Mouse (Mus musculus): ENCODE results near the gene Gcnt1. TPM values are rescaled to one million over a fixed set of nuclear protein-coding genes. Genes with fewer than 3 reads are reported as not detected.

Gene Gcnt1
- 1.1 and 1.4 TPM in 2 replicates for polyA plus RNA-seq (2015; fragmentation: Nextera tagmentation; extraction: Ambion mirVana)

GRCm38 (mm10) chr19:17372701-17373100 is at the start of gene Gcnt1:
Gcnt1 (minus strand) TSS chr19:17372844.
- ATAC-seq: no peak
- no peaks in the 10 kb centered on the region for H3K36me3 ChIP-seq (ENCODE audit: control insufficient read depth, insufficient read depth)
- WGBS: 73% methylated on average over 3 of the region's 3 CpGs
- no peaks in the 10 kb centered on the region for H3K27me3 ChIP-seq (replicated peaks; ENCODE audit: control insufficient read depth, insufficient read depth, low read length)
- H3K27ac ChIP-seq (ENCODE audit: low read depth, low read length): no peak within 1 kb of the TSS
- no peaks in the 10 kb centered on the region for H3K4me1 ChIP-seq (replicated peaks; ENCODE audit: control insufficient read depth, insufficient read depth, low read length)
- H3K4me3 ChIP-seq (ENCODE audit: low read depth, low read length): no peak within 1 kb of the TSS
- no peaks in the 10 kb centered on the region for H3K9me3 ChIP-seq (ENCODE audit: control insufficient read depth)
- H3K4me2 ChIP-seq (replicated peaks; ENCODE audit: low read depth): no peak within 1 kb of the TSS
- no peak within 1 kb of the TSS for H3K9ac ChIP-seq (ENCODE audit: low read depth, low read length)
- no peak for TF ChIP-seq CTCF (IDR thresholded peaks at IDR 0.05; ENCODE audit: low read depth)

DNA sequence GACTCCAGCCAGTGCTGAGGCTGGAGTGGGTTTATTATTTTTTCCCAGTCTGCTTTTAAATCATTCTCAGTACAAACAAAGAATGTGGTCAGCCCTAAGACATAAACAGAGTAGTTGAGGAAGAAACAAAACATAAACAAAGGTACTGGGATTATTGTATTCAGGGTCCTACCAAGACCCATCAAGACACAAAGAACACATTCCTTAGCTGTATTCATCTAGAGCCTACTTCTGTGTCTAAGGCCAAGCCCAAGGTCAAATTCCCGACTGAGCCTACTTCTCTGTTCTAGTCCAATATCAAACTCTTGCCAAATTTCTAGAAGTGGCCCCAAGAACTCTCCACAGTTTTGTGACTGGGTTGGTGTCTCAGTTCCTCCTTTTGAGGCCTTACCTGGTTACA is 45.2 kb upstream of the Gcnt1 start:
- ATAC-seq: no peak
- no peaks in the 10 kb centered on the region for H3K27me3 ChIP-seq (replicated peaks; ENCODE audit: control insufficient read depth, insufficient read depth, low read length)
- H3K9me3 ChIP-seq (ENCODE audit: control insufficient read depth): no peaks in the 10 kb centered on the region
- no peaks in the 10 kb centered on the region; the same call in 1 of the 2 replicates for H3K4me1 ChIP-seq (replicated peaks; ENCODE audit: control insufficient read depth, insufficient read depth, low read length)
- no peak overlapping the region for H3K9ac ChIP-seq (ENCODE audit: low read depth, low read length)
- H3K4me2 ChIP-seq (replicated peaks; ENCODE audit: low read depth): no peak overlapping the region
- no peak overlapping the region for H3K27ac ChIP-seq (ENCODE audit: low read depth, low read length)
- TF ChIP-seq CTCF (IDR thresholded peaks at IDR 0.05; ENCODE audit: low read depth): no peak
- no peaks in the 10 kb centered on the region for H3K36me3 ChIP-seq (ENCODE audit: control insufficient read depth, insufficient read depth)
- 63% methylated on average over 1 of the region's 1 CpGs for WGBS
- no peak overlapping the region for H3K4me3 ChIP-seq (ENCODE audit: low read depth, low read length)

DNA sequence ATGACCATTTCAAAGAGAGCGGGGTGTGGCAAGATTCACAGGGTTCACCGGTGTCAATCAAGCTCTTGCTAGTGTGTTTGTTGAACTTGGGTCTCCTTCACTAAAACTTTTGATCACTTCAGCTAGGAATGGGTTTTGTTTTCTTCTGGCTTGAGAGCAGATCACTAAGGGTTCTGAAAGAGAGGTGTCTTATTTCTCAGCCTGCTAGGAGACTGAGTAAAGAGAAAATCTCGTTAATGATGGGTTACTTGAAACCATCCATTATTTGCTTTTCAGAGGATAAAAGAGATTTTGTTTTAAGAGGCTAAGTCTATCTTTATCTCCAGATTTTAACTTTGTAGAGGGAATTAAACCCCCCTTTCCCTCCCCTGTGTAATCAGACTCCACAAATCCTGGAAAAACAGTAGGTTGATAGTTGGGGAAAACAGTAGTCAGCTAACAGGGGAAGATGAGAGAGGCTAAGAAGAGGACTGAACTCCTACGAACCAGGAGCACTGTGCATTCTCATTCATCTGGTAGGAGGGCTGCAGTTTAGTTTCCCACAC is 40.3 kb upstream of the Gcnt1 start:
- peaks cover 4% of the 10 kb centered on the region; the same call in 1 of the 2 replicates for H3K4me1 ChIP-seq (replicated peaks; ENCODE audit: control insufficient read depth, insufficient read depth, low read length)
- no peak for ATAC-seq
- H3K36me3 ChIP-seq (ENCODE audit: control insufficient read depth, insufficient read depth): no peaks in the 10 kb centered on the region
- H3K27ac ChIP-seq (ENCODE audit: low read depth, low read length): no peak overlapping the region
- 43% methylated on average over 4 of the region's 4 CpGs for WGBS
- no peak for TF ChIP-seq CTCF (IDR thresholded peaks at IDR 0.05; ENCODE audit: low read depth)
- H3K4me2 ChIP-seq (replicated peaks; ENCODE audit: low read depth): no peak overlapping the region
- no peaks in the 10 kb centered on the region for H3K9me3 ChIP-seq (ENCODE audit: control insufficient read depth)
- H3K27me3 ChIP-seq (replicated peaks; ENCODE audit: control insufficient read depth, insufficient read depth, low read length): no peaks in the 10 kb centered on the region
- H3K4me3 ChIP-seq (ENCODE audit: low read depth, low read length): no peak overlapping the region
- H3K9ac ChIP-seq (ENCODE audit: low read depth, low read length): no peak overlapping the region

GRCm38 (mm10) chr19:17410465-17411065 is 37.9 kb upstream of the Gcnt1 start:
- peaks cover 4% of the 10 kb centered on the region; the same call in 1 of the 2 replicates for H3K4me1 ChIP-seq (replicated peaks; ENCODE audit: control insufficient read depth, insufficient read depth, low read length)
- no peak overlapping the region for H3K4me2 ChIP-seq (replicated peaks; ENCODE audit: low read depth)
- no peaks in the 10 kb centered on the region for H3K9me3 ChIP-seq (ENCODE audit: control insufficient read depth)
- H3K27ac ChIP-seq (ENCODE audit: low read depth, low read length): peak overlapping the region; percentile 81
- no peaks in the 10 kb centered on the region for H3K27me3 ChIP-seq (replicated peaks; ENCODE audit: control insufficient read depth, insufficient read depth, low read length)
- 42% methylated on average over 5 of the region's 5 CpGs for WGBS
- ATAC-seq: peak; percentile 94
- H3K4me3 ChIP-seq (ENCODE audit: low read depth, low read length): no peak overlapping the region
- TF ChIP-seq CTCF (IDR thresholded peaks at IDR 0.05; ENCODE audit: low read depth): no peak
- no peaks in the 10 kb centered on the region for H3K36me3 ChIP-seq (ENCODE audit: control insufficient read depth, insufficient read depth)
- no peak overlapping the region for H3K9ac ChIP-seq (ENCODE audit: low read depth, low read length)

DNA sequence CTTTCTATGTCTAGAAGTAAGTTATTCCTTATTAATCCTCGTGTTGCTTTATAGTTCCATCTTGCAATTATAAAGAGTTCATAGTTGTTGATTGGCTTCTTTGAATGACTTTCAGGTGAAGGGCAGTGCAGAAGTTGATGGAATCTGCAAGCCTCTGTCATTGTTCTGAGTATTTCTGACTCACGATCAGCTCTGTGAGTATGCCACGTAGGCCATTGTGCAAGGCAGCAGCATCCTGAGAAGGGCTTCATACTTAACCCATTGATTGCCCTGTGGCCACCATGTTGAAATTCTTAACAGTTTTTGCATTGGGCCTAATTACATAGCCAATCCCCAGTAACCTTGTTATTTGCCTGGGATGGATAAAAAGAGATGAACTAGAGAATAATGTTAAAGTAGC is 36.7 kb upstream of the Gcnt1 start:
- H3K36me3 ChIP-seq (ENCODE audit: control insufficient read depth, insufficient read depth): no peaks in the 10 kb centered on the region
- H3K4me2 ChIP-seq (replicated peaks; ENCODE audit: low read depth): no peak overlapping the region
- no peak overlapping the region for H3K4me3 ChIP-seq (ENCODE audit: low read depth, low read length)
- peak overlapping the region; percentile 24; the same call in 1 of the 2 replicates for H3K27ac ChIP-seq (ENCODE audit: low read depth, low read length)
- H3K4me1 ChIP-seq (replicated peaks; ENCODE audit: control insufficient read depth, insufficient read depth, low read length): peaks cover 4% of the 10 kb centered on the region; the same call in 1 of the 2 replicates
- H3K9ac ChIP-seq (ENCODE audit: low read depth, low read length): no peak overlapping the region
- H3K27me3 ChIP-seq (replicated peaks; ENCODE audit: control insufficient read depth, insufficient read depth, low read length): no peaks in the 10 kb centered on the region
- ATAC-seq: no peak
- WGBS: 59% methylated on average over 3 of the region's 3 CpGs
- TF ChIP-seq CTCF (IDR thresholded peaks at IDR 0.05; ENCODE audit: low read depth): no peak
- H3K9me3 ChIP-seq (ENCODE audit: control insufficient read depth): no peaks in the 10 kb centered on the region

DNA sequence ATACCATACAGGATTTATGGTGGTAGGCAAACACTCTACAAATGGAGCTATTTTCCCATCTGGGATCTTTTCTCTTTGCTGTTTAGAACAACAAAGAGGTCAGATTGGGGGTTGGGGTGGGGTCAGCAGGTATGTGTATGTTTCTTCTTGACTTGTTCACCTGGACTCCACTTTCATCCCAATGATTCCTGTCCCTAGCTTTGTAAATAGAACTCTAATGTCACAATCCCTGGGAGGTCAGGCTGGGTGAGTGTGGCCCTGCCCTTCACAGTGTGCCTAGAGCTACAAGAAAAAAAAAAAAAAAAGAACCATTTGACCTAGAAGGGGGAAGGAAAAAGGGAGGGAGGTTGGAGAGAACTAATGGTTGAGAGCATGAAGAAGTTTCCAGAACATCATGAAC is 35.9 kb upstream of the Gcnt1 start:
- no peak overlapping the region for H3K9ac ChIP-seq (ENCODE audit: low read depth, low read length)
- peak overlapping the region; percentile 24; the same call in 1 of the 2 replicates for H3K27ac ChIP-seq (ENCODE audit: low read depth, low read length)
- no peaks in the 10 kb centered on the region for H3K9me3 ChIP-seq (ENCODE audit: control insufficient read depth)
- TF ChIP-seq CTCF (IDR thresholded peaks at IDR 0.05; ENCODE audit: low read depth): no peak
- no peaks in the 10 kb centered on the region for H3K27me3 ChIP-seq (replicated peaks; ENCODE audit: control insufficient read depth, insufficient read depth, low read length)
- H3K4me3 ChIP-seq (ENCODE audit: low read depth, low read length): no peak overlapping the region
- no peak for ATAC-seq
- H3K4me1 ChIP-seq (replicated peaks; ENCODE audit: control insufficient read depth, insufficient read depth, low read length): peaks cover 4% of the 10 kb centered on the region; the same call in 1 of the 2 replicates
- H3K36me3 ChIP-seq (ENCODE audit: control insufficient read depth, insufficient read depth): no peaks in the 10 kb centered on the region
- no peak overlapping the region for H3K4me2 ChIP-seq (replicated peaks; ENCODE audit: low read depth)

All from intestine, postnatal 0 days (tissue).